Mouse (Mus musculus): ENCODE results near the gene Gm7544.
A peak's percentile ranks its signal among the peaks of the same experiment; 100 is the strongest.
"Not testable (repeated sequence)": the region's sequence is repeated elsewhere in the genome, so short reads cannot be mapped to it uniquely, and the experiment has no call there.

Gm7544 gene

GRCm38 (mm10) chr1:82924650-82925049 is 31.2 kb downstream of the Gm7544 start, which contains the start of gene A030014E15Rik:
A030014E15Rik (plus strand) TSS chr1:82924917.
- ATAC-seq (ENCODE audit: low TSS enrichment): no peak

- not testable (repeated sequence) for ATAC-seq (ENCODE audit: low TSS enrichment)
Measured at GRCm38 (mm10) chr1:82913434-82913833, 42.4 kb downstream of the Gm7544 start.

- ATAC-seq (ENCODE audit: low TSS enrichment): no peak
Measured at GRCm38 (mm10) chr1:82913025-82913424, 42.8 kb downstream of the Gm7544 start, which contains the start of gene A030005L19Rik. A030005L19Rik (plus strand) TSS chr1:82913325.

- peak; percentile 53; the same call in 1 of the 2 replicates for ATAC-seq (ENCODE audit: low TSS enrichment)
Measured at GRCm38 (mm10) chr1:82905886-82906285, 49.9 kb downstream of the Gm7544 start.
